Mouse (Mus musculus): ENCODE measurements around the gene Fbxo2.

- TF ChIP-seq CTCF (IDR thresholded peaks at IDR 0.05; ENCODE audit: low read depth) (no peak), EP300 (IDR thresholded peaks at IDR 0.05; ENCODE audit: low read depth) (no peak)
These were observed 54.2 kb downstream of the Fbxo2 start for GRCm38 (mm10) chr4:148214460-148215136.

All from liver, embryonic 14.5 days (tissue).